Mouse (Mus musculus): Measurements from ENCODE around the gene Tmem63a. TPM values are rescaled to one million over a fixed set of nuclear protein-coding genes. Genes with fewer than 3 reads are reported as not detected.
A peak's percentile ranks its signal among the peaks of the same experiment; 100 is the strongest.

Gene Tmem63a
- polyA plus RNA-seq, 1 experiment from 2014 or later, result 3.1 TPM

- ATAC-seq (replicated peaks; ENCODE audit: insufficient number of reproducible peaks, low FRiP score, low TSS enrichment, low read depth) (no peak), DNase-seq (ENCODE audit: low spot score) (no peak)
- Histone ChIP-seq H3K27me3 (ENCODE audit: control insufficient read depth, insufficient read depth, low read length) (peaks cover 2% of the 10 kb centered on the region; the same call in 1 of the 2 replicates), H3K36me3 (replicated peaks; ENCODE audit: control insufficient read depth, insufficient read depth, low read depth, low read length) (no peaks in the 10 kb centered on the region), H3K27ac (replicated peaks; ENCODE audit: low read depth, low read length) (no peak overlapping the region), H3K9ac (replicated peaks; ENCODE audit: low read length) (no peak overlapping the region), H3K4me3 (ENCODE audit: low read depth, low read length) (no peak overlapping the region), H3K4me2 (ENCODE audit: low read depth, low read length) (no peak overlapping the region), H3K9me3 (replicated peaks; ENCODE audit: control insufficient read depth, low read length) (no peaks in the 10 kb centered on the region), H3K4me1 (ENCODE audit: control insufficient read depth, insufficient read depth, low read length) (no peaks in the 10 kb centered on the region; the same call in 1 of the 2 replicates)
- 76% methylated on average over 6 of the region's 6 CpGs for WGBS
Observed at GRCm38 (mm10) chr1:181014731-181015500, 72.8 kb downstream of the Tmem63a start.

- peaks cover 2% of the 10 kb centered on the region; the same call in 1 of the 2 replicates for H3K27me3 ChIP-seq (ENCODE audit: control insufficient read depth, insufficient read depth, low read length)
- H3K4me1 ChIP-seq (ENCODE audit: control insufficient read depth, insufficient read depth, low read length), result no peaks in the 10 kb centered on the region; the same call in 1 of the 2 replicates
- ATAC-seq (replicated peaks; ENCODE audit: insufficient number of reproducible peaks, low FRiP score, low TSS enrichment, low read depth) (no peak), DNase-seq (ENCODE audit: low spot score) (no peak)
- no peaks in the 10 kb centered on the region for H3K36me3 ChIP-seq (replicated peaks; ENCODE audit: control insufficient read depth, insufficient read depth, low read depth, low read length)
- no peak overlapping the region for H3K4me3 ChIP-seq (ENCODE audit: low read depth, low read length)
- no peak overlapping the region for H3K27ac ChIP-seq (replicated peaks; ENCODE audit: low read depth, low read length)
- H3K9me3 ChIP-seq (replicated peaks; ENCODE audit: control insufficient read depth, low read length), result no peaks in the 10 kb centered on the region
- no peak overlapping the region; the same call in 1 of the 2 replicates for H3K4me2 ChIP-seq (ENCODE audit: low read depth, low read length)
- H3K9ac ChIP-seq (replicated peaks; ENCODE audit: low read length), result no peak overlapping the region
Observed at GRCm38 (mm10) chr1:181015558-181015957, 73.4 kb downstream of the Tmem63a start.

GRCm38 (mm10) chr1:181016045-181016444 is 73.9 kb downstream of the Tmem63a start:
- no peaks in the 10 kb centered on the region for H3K9me3 ChIP-seq (replicated peaks; ENCODE audit: control insufficient read depth, low read length)
- peak overlapping the region; percentile 97; the same call in 1 of the 2 replicates for H3K4me2 ChIP-seq (ENCODE audit: low read depth, low read length)
- peaks cover 2% of the 10 kb centered on the region; the same call in 1 of the 2 replicates for H3K27me3 ChIP-seq (ENCODE audit: control insufficient read depth, insufficient read depth, low read length)
- H3K9ac ChIP-seq (replicated peaks; ENCODE audit: low read length), result no peak overlapping the region
- ATAC-seq (replicated peaks; ENCODE audit: insufficient number of reproducible peaks, low FRiP score, low TSS enrichment, low read depth) (no peak), DNase-seq (ENCODE audit: low spot score) (no peak)
- H3K27ac ChIP-seq (replicated peaks; ENCODE audit: low read depth, low read length), result no peak overlapping the region
- WGBS, result 69% methylated on average over 4 of the region's 4 CpGs
- no peaks in the 10 kb centered on the region; the same call in 1 of the 2 replicates for H3K4me1 ChIP-seq (ENCODE audit: control insufficient read depth, insufficient read depth, low read length)
- no peak overlapping the region; the same call in 1 of the 2 replicates for H3K4me3 ChIP-seq (ENCODE audit: low read depth, low read length)
- no peaks in the 10 kb centered on the region for H3K36me3 ChIP-seq (replicated peaks; ENCODE audit: control insufficient read depth, insufficient read depth, low read depth, low read length)

DNA sequence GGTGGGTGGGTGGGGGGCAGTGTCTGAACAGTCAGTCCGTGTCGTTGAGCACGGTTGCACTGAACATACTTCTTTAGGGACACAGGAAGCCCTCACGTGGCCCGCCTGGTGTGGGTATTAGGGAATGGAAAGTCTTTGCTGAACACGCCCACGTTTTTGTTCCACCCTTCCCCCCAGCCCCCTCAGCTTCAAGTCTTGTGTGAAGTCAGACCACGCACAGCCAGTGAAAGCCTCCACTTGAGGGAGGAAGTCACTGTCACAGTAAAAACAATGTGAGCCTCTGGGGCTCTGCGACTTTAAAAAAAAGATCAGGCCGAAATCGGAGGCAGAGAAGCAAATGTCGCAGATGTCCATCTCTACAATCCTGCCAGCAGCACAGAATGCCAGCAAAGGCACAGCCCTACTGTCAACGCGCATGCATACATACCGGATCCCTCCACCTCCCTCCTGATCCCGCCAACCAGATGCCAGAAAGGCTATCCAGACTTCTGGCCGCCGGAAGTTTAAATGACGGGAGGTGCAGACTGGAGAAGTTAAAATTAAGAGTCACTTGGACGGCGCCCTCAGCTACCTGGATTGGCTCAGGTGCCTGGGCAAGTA is 74.5 kb downstream of the Tmem63a start:
- H3K4me3 ChIP-seq (ENCODE audit: low read depth, low read length), result peak overlapping the region; percentile 45
- no peak overlapping the region for H3K27ac ChIP-seq (replicated peaks; ENCODE audit: low read depth, low read length)
- H3K27me3 ChIP-seq (ENCODE audit: control insufficient read depth, insufficient read depth, low read length), result peaks cover 2% of the 10 kb centered on the region; the same call in 1 of the 2 replicates
- H3K9ac ChIP-seq (replicated peaks; ENCODE audit: low read length), result peak overlapping the region; percentile 25; the same call in 1 of the 2 replicates
- 0 out of 2 replicates have a peak, but pooled peaks have one; percentile 20 for ATAC-seq (replicated peaks; ENCODE audit: insufficient number of reproducible peaks, low FRiP score, low TSS enrichment, low read depth)
- H3K36me3 ChIP-seq (replicated peaks; ENCODE audit: control insufficient read depth, insufficient read depth, low read depth, low read length), result no peaks in the 10 kb centered on the region
- no peaks in the 10 kb centered on the region for H3K9me3 ChIP-seq (replicated peaks; ENCODE audit: control insufficient read depth, low read length)
- DNase-seq (ENCODE audit: low spot score), result peak; percentile 46
- peak overlapping the region; percentile 97 for H3K4me2 ChIP-seq (ENCODE audit: low read depth, low read length)
- no peaks in the 10 kb centered on the region; the same call in 1 of the 2 replicates for H3K4me1 ChIP-seq (ENCODE audit: control insufficient read depth, insufficient read depth, low read length)
- 10% methylated on average over 21 of the region's 21 CpGs for WGBS

GRCm38 (mm10) chr1:181017212-181017711 is 75.1 kb downstream of the Tmem63a start:
- DNase-seq (ENCODE audit: low spot score) (peak; percentile 77), ATAC-seq (replicated peaks; ENCODE audit: insufficient number of reproducible peaks, low FRiP score, low TSS enrichment, low read depth) (peak; percentile 84)
- WGBS, result under 1% methylated on average over 22 of the region's 22 CpGs
- Histone ChIP-seq H3K4me1 (ENCODE audit: control insufficient read depth, insufficient read depth, low read length) (no peaks in the 10 kb centered on the region; the same call in 1 of the 2 replicates), H3K9me3 (replicated peaks; ENCODE audit: control insufficient read depth, low read length) (no peaks in the 10 kb centered on the region), H3K4me2 (ENCODE audit: low read depth, low read length) (peak overlapping the region; percentile 97), H3K9ac (replicated peaks; ENCODE audit: low read length) (peak overlapping the region; percentile 25), H3K4me3 (ENCODE audit: low read depth, low read length) (peak overlapping the region; percentile 45), H3K27me3 (ENCODE audit: control insufficient read depth, insufficient read depth, low read length) (peaks cover 2% of the 10 kb centered on the region; the same call in 1 of the 2 replicates), H3K36me3 (replicated peaks; ENCODE audit: control insufficient read depth, insufficient read depth, low read depth, low read length) (no peaks in the 10 kb centered on the region), H3K27ac (replicated peaks; ENCODE audit: low read depth, low read length) (no peak overlapping the region)

GRCm38 (mm10) chr1:181017890-181018420 is 75.8 kb downstream of the Tmem63a start:
- Histone ChIP-seq H3K36me3 (replicated peaks; ENCODE audit: control insufficient read depth, insufficient read depth, low read depth, low read length) (no peaks in the 10 kb centered on the region), H3K9me3 (replicated peaks; ENCODE audit: control insufficient read depth, low read length) (no peaks in the 10 kb centered on the region), H3K4me2 (ENCODE audit: low read depth, low read length) (no peak overlapping the region), H3K9ac (replicated peaks; ENCODE audit: low read length) (no peak overlapping the region), H3K27me3 (ENCODE audit: control insufficient read depth, insufficient read depth, low read length) (peaks cover 2% of the 10 kb centered on the region; the same call in 1 of the 2 replicates), H3K27ac (replicated peaks; ENCODE audit: low read depth, low read length) (no peak overlapping the region), H3K4me1 (ENCODE audit: control insufficient read depth, insufficient read depth, low read length) (no peaks in the 10 kb centered on the region; the same call in 1 of the 2 replicates), H3K4me3 (ENCODE audit: low read depth, low read length) (no peak overlapping the region)
- WGBS, result 66% methylated on average over 13 of the region's 13 CpGs
- DNase-seq (ENCODE audit: low spot score), result no peak
- no peak for ATAC-seq (replicated peaks; ENCODE audit: insufficient number of reproducible peaks, low FRiP score, low TSS enrichment, low read depth)

- ATAC-seq (replicated peaks; ENCODE audit: insufficient number of reproducible peaks, low FRiP score, low TSS enrichment, low read depth) (no peak), DNase-seq (ENCODE audit: low spot score) (no peak)
- 55% methylated on average over 5 of the region's 5 CpGs for WGBS
- no peak within 1 kb of the TSS for H3K4me3 ChIP-seq (ENCODE audit: low read depth, low read length)
- no peak within 1 kb of the TSS for H3K9ac ChIP-seq (replicated peaks; ENCODE audit: low read length)
- peaks cover 2% of the 10 kb centered on the region; the same call in 1 of the 2 replicates for H3K27me3 ChIP-seq (ENCODE audit: control insufficient read depth, insufficient read depth, low read length)
- H3K36me3 ChIP-seq (replicated peaks; ENCODE audit: control insufficient read depth, insufficient read depth, low read depth, low read length), result no peaks in the 10 kb centered on the region
- H3K27ac ChIP-seq (replicated peaks; ENCODE audit: low read depth, low read length), result no peak within 1 kb of the TSS
- H3K9me3 ChIP-seq (replicated peaks; ENCODE audit: control insufficient read depth, low read length), result no peaks in the 10 kb centered on the region
- no peak within 1 kb of the TSS for H3K4me2 ChIP-seq (ENCODE audit: low read depth, low read length)
- H3K4me1 ChIP-seq (ENCODE audit: control insufficient read depth, insufficient read depth, low read length), result no peaks in the 10 kb centered on the region; the same call in 1 of the 2 replicates
Observed at GRCm38 (mm10) chr1:181020756-181021487, 78.8 kb downstream of the Tmem63a start, which contains the start of gene Ephx1. Ephx1 (minus strand) TSS chr1:181020904.
